Comparison of ENCODE assay signal across 9 mouse cellular contexts in the genomic region with DNA sequence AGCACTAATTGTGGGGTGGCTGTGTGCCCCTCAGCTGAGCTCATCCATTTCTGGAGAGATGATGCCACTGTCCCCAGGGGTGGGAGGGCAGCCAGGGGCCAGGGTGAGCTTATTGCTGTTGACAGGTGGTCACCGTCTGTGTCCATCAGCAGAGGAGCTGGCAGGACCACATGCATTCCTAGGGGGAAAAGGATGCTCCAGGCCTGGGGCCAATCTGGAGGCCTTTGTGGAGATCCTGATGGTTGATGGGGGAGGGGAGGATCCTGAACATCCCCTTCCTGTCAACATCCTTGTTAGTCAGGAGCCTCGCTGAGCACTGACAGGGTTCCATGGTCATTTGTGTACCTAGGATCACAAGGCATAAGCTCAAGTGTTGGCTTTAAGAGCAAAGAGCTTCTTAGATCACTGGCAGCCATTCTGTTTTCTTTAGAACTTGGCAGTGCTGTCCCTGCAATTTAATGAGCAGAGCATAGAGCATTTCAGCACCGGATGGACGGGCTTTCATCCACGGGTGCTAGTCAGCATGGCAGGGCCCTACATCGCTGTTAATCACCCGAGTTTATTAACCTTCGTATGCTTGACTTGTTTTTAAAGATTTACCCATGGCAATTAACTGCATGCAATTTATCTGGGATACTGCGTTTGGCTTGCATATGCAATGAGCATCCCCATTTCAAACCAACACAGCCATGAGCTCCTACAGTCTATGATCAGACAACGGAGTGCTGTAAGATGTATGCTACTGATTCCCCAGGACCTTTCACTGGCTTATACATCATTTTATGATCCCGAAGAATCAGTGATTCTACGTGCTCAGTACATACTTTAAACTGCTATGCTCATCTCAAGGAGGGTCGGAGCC. TPM values are rescaled to one million over a fixed set of nuclear protein-coding genes. Genes with fewer than 3 reads are reported as not detected.
DNase-seq lines count a peak whose midpoint lies in the region; ATAC-seq and TF ChIP-seq lines count a peak whose summit lies in the region.
"Had no signal": no experiment of that assay in that cellular context is flagged by ENCODE, and none has a peak within 500 bp of the region (broad histone marks: within the 10 kb centered on the region; RNA-seq: fewer than 3 reads in every experiment).

No protein-coding gene starts in this region.

- WGBS in neural tube, embryonic 12.5 days, result 49% methylated on average over 13 of the region's 13 CpGs

- no peaks in the 10 kb centered on the region for H3K27me3 ChIP-seq in neural tube, embryonic 12.5 days (replicated peaks)

- peak; percentile 85 for ATAC-seq in neural tube, embryonic 12.5 days (ENCODE audit: low FRiP score, low read depth)

- H3K27ac ChIP-seq in gastrocnemius, adult 2 months, result no peak overlapping the region
- H3K27ac ChIP-seq in neural tube, embryonic 12.5 days, result no peak overlapping the region

- no peak overlapping the region for H3K9ac ChIP-seq in neural tube, embryonic 12.5 days

- peaks cover 6% of the 10 kb centered on the region; the same call in 1 of the 2 replicates for H3K4me1 ChIP-seq in neural tube, embryonic 12.5 days

- TF ChIP-seq CTCF in gastrocnemius, adult 2 months (IDR thresholded peaks at IDR 0.05), result no peak

- H3K9me3 ChIP-seq in neural tube, embryonic 12.5 days, result no peaks in the 10 kb centered on the region

- peaks cover 31% of the 10 kb centered on the region for H3K36me3 ChIP-seq in neural tube, embryonic 12.5 days

- DNase-seq in layer of hippocampus, postnatal 10 days (ENCODE audit: low spot score in 2 of 2), result peak; percentile 47 to 65
- DNase-seq in layer of hippocampus, adult 8-10 months (ENCODE audit: low spot score in 2 of 2), result no peak
- peak; percentile 99 for DNase-seq in cerebellum, adult 9-10 months
- DNase-seq in gastrocnemius, adult 2 months, result peak; percentile 56
- DNase-seq in right cerebral cortex, adult 18-20 months, result no peak
- DNase-seq in left cerebral cortex, postnatal 10 days (ENCODE audit: extremely low spot score in 1 of 2, low spot score in 2 of 2), result no peak
- DNase-seq in left cerebral cortex, adult 18-20 months (ENCODE audit: low spot score in 2 of 2), result no peak

- intact Hi-C loops in gastrocnemius, adult 2 months (cut with DNase I), result no loop called here
- intact Hi-C loops in left cerebral cortex, postnatal 10 days (cut with DNase I), result no loop called here

- H3K4me2 ChIP-seq in neural tube, embryonic 12.5 days (replicated peaks), result no peak overlapping the region

- no peak overlapping the region for H3K4me3 ChIP-seq in gastrocnemius, adult 2 months
- H3K4me3 ChIP-seq in neural tube, embryonic 12.5 days, result no peak overlapping the region

RNA-seq across cellular contexts. Expression of a gene that starts 26.9 kb away (rescaled TPM):
- not detected for total RNA-seq in layer of hippocampus, postnatal 10 days (2021)
- total RNA-seq in layer of hippocampus, adult 8-10 months (2022), result not detected
- not detected for total RNA-seq in gastrocnemius, adult 2 months (2021)
- polyA plus RNA-seq in neural tube, embryonic 12.5 days (2016; fragmentation: Nextera tagmentation; extraction: Ambion mirVana), result 2.2 and 2.6 TPM in 2 replicates
- not detected for total RNA-seq in left cerebral cortex, postnatal 10 days (2021)
- total RNA-seq in left cerebral cortex, adult 18-20 months (2021), result not detected
- total RNA-seq: left cerebral cortex, postnatal 25 days had no signal

RNA-seq across cellular contexts. Expression of a gene that starts 45.2 kb away (rescaled TPM):
- total RNA-seq in layer of hippocampus, postnatal 10 days (2021), result 1 to 10 TPM; 2.8 to 3.1 TPM
- total RNA-seq in layer of hippocampus, adult 8-10 months (2022), result 1 to 10 TPM; 1.4 to 2.2 (median 1.9) TPM
- 1 to 10 TPM; 1.4 to 1.6 TPM for total RNA-seq in gastrocnemius, adult 2 months (2021)
- 5.5 and 6.2 TPM in 2 replicates for polyA plus RNA-seq in neural tube, embryonic 12.5 days (2016; fragmentation: Nextera tagmentation; extraction: Ambion mirVana)
- 1 to 10 TPM; 1.9 to 3.4 TPM for total RNA-seq in left cerebral cortex, postnatal 10 days (2021)
- total RNA-seq in left cerebral cortex, adult 18-20 months (2021), result 1 to 10 TPM in 1 of 2 experiments, under 1 TPM in 1; 0.86 to 1.4 TPM

Comparison
In these comparisons a context has a peak if more than half of its experiments do, and no peak if none do; other contexts are left out.
1. DNase-seq: peak in layer of hippocampus, postnatal 10 days (2 of 2), cerebellum, adult 9-10 months (single experiment) and gastrocnemius, adult 2 months (single experiment); none in layer of hippocampus, adult 8-10 months (0 of 2), right cerebral cortex, adult 18-20 months (single experiment), left cerebral cortex, postnatal 10 days (0 of 2) and left cerebral cortex, adult 18-20 months (0 of 2).